ENCODE assay signal across 18 mouse cellular contexts in the genomic region with DNA sequence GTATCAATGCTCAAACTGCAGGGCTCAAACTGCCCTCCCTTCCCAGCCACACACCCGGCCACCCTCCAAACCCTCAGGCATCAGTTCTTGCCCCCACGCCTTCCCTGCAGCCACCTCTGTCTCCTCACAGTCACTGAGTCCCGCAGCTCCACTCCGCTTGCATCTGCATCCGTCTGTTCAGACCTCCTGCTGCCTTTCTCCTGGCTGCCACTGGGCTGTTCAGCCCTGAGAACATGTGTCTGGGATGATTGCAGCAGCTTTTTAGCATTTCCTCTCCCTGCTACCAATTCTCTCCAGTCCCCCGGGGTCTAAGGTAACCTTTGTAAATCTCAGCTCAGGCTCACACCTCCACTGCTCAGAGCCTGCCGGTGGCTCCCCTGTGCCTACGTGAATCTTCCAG.
A peak's percentile ranks its signal among the peaks of the same experiment; 100 is the strongest.
DNase-seq lines count a peak whose midpoint lies in the region; ATAC-seq and TF ChIP-seq lines count a peak whose summit lies in the region.
"Had no signal": no experiment of that assay in that cellular context is flagged by ENCODE, and none has a peak within 500 bp of the region (broad histone marks: within the 10 kb centered on the region; RNA-seq: fewer than 3 reads in every experiment).

No protein-coding gene starts in this region.

- 35% methylated on average over 8 of the region's 8 CpGs for WGBS in hindbrain, embryonic 14.5 days
- WGBS in hindbrain, embryonic 12.5 days = 43% methylated on average over 8 of the region's 8 CpGs
- WGBS in midbrain, embryonic 16.5 days = 42% methylated on average over 8 of the region's 8 CpGs

- TF ChIP-seq CTCF in brain, embryonic 14.5 days (IDR thresholded peaks at IDR 0.05; ENCODE audit: borderline replicate concordance, extremely low read depth, insufficient read depth, insufficient read length) = no peak

- H3K4me1 ChIP-seq in hindbrain, embryonic 14.5 days (replicated peaks; ENCODE audit: control insufficient read depth, insufficient read depth, low read length) = peaks cover 12% of the 10 kb centered on the region
- peaks cover 11% of the 10 kb centered on the region for H3K4me1 ChIP-seq in hindbrain, embryonic 12.5 days
- peaks cover 10% of the 10 kb centered on the region for H3K4me1 ChIP-seq in midbrain, embryonic 16.5 days (ENCODE audit: control insufficient read depth, insufficient read depth, low read length)
- H3K4me1 ChIP-seq: heart, embryonic 15.5 days had no signal

- H3K27me3 ChIP-seq in hindbrain, embryonic 14.5 days (ENCODE audit: control insufficient read depth, insufficient read depth, low read length) = no peaks in the 10 kb centered on the region
- no peaks in the 10 kb centered on the region for H3K27me3 ChIP-seq in hindbrain, embryonic 12.5 days
- H3K27me3 ChIP-seq in midbrain, embryonic 16.5 days (ENCODE audit: control insufficient read depth, insufficient read depth, low read depth, low read length) = no peaks in the 10 kb centered on the region
- H3K27me3 ChIP-seq: heart, embryonic 15.5 days had no signal

- H3K4me2 ChIP-seq in hindbrain, embryonic 14.5 days (replicated peaks) = no peak overlapping the region
- no peak overlapping the region for H3K4me2 ChIP-seq in hindbrain, embryonic 12.5 days (replicated peaks)
- no peak overlapping the region for H3K4me2 ChIP-seq in midbrain, embryonic 16.5 days (ENCODE audit: low read length)
- H3K4me2 ChIP-seq: heart, embryonic 15.5 days had no signal

- H3K9ac ChIP-seq in hindbrain, embryonic 14.5 days = peak overlapping the region; percentile 13; the same call in 1 of the 2 replicates
- H3K9ac ChIP-seq in hindbrain, embryonic 12.5 days = no peak overlapping the region
- peak overlapping the region; percentile 30; the same call in 1 of the 2 replicates for H3K9ac ChIP-seq in midbrain, embryonic 16.5 days (ENCODE audit: low read depth, low read length)
- H3K9ac ChIP-seq: heart, embryonic 15.5 days had no signal

- no peak overlapping the region for H3K27ac ChIP-seq in hindbrain, embryonic 14.5 days
- H3K27ac ChIP-seq in hindbrain, embryonic 12.5 days = no peak overlapping the region
- H3K27ac ChIP-seq in midbrain, embryonic 16.5 days (ENCODE audit: low read length) = peak overlapping the region; percentile 47
- H3K27ac ChIP-seq: heart, embryonic 15.5 days; macrophage had no signal

- no peak overlapping the region for H3K4me3 ChIP-seq in hindbrain, embryonic 14.5 days (replicated peaks; ENCODE audit: low read length)
- no peak overlapping the region for H3K4me3 ChIP-seq in hindbrain, embryonic 12.5 days
- H3K4me3 ChIP-seq in midbrain, embryonic 16.5 days (ENCODE audit: low read depth, low read length) = no peak overlapping the region
- H3K4me3 ChIP-seq: heart, embryonic 15.5 days had no signal

- no peak for DNase-seq in hindbrain, embryonic 14.5 days (ENCODE audit: low spot score)
- DNase-seq in ZHBTc4 (ENCODE audit: low read depth, low spot score) = peak; percentile 55
- DNase-seq in brain, embryonic 14.5 days (ENCODE audit: low read depth) = peak; percentile 33
- no peak for DNase-seq in gastrocnemius, postnatal 4 days (ENCODE audit: low spot score in 2 of 2)
- DNase-seq in heart, postnatal 10 days = no peak
- no peak for DNase-seq in layer of hippocampus, adult 9-10 months (ENCODE audit: low spot score)
- DNase-seq: adrenal gland, postnatal 14 days; cerebellum, postnatal 10 days; gastrocnemius, postnatal 36 days; kidney, adult 9 months; kidney, postnatal 14 days; retina, postnatal 1 day; right cerebral cortex, postnatal 25 days had no signal

- H3K9me3 ChIP-seq in hindbrain, embryonic 14.5 days (ENCODE audit: control insufficient read depth, low read length) = no peaks in the 10 kb centered on the region
- H3K9me3 ChIP-seq in hindbrain, embryonic 12.5 days (replicated peaks) = no peaks in the 10 kb centered on the region
- H3K9me3 ChIP-seq in midbrain, embryonic 16.5 days (replicated peaks; ENCODE audit: control insufficient read depth, low read length, poor library complexity, severe bottlenecking) = no peaks in the 10 kb centered on the region
- H3K9me3 ChIP-seq: heart, embryonic 15.5 days had no signal

- intact Hi-C loops in heart, postnatal 10 days (cut with DNase I) = no loop called here

- peak; percentile 24; the same call in 1 of the 2 replicates for ATAC-seq in hindbrain, embryonic 14.5 days (ENCODE audit: low FRiP score)
- ATAC-seq in hindbrain, embryonic 12.5 days (ENCODE audit: low FRiP score) = no peak
- peak; percentile 62 for ATAC-seq in midbrain, embryonic 16.5 days
- ATAC-seq: intestine, embryonic 16.5 days had no signal

- TF ChIP-seq POLR2A in brain, embryonic 14.5 days (IDR thresholded peaks at IDR 0.05; ENCODE audit: borderline replicate concordance, extremely low read depth, insufficient read depth, insufficient read length, poor library complexity, severe bottlenecking) = no peak

- H3K36me3 ChIP-seq in hindbrain, embryonic 14.5 days (replicated peaks; ENCODE audit: control insufficient read depth, insufficient read depth) = no peaks in the 10 kb centered on the region
- H3K36me3 ChIP-seq in hindbrain, embryonic 12.5 days = no peaks in the 10 kb centered on the region
- no peaks in the 10 kb centered on the region for H3K36me3 ChIP-seq in midbrain, embryonic 16.5 days (ENCODE audit: control insufficient read depth, insufficient read depth, low read length)
- H3K36me3 ChIP-seq: heart, embryonic 15.5 days had no signal

Comparison
In these comparisons a context has a peak if more than half of its experiments do, and no peak if none do; other contexts are left out.
1. DNase-seq: peak in ZHBTc4 (single experiment) and brain, embryonic 14.5 days (single experiment); none in hindbrain, embryonic 14.5 days (single experiment), gastrocnemius, postnatal 4 days (0 of 2), heart, postnatal 10 days (0 of 2) and layer of hippocampus, adult 9-10 months (single experiment).